Mouse (Mus musculus) midbrain, embryonic 12.5 days (tissue): ENCODE data around the gene Ciita. TPM values are rescaled to one million over a fixed set of nuclear protein-coding genes. Genes with fewer than 3 reads are reported as not detected.
A peak's percentile ranks its signal among the peaks of the same experiment; 100 is the strongest.

Experiments used
- ATAC-seq: fragments of 200-750 bp; cut with Nextera tagmentation; 2 replicates; pipeline ENCODE4 v1.8.0; 2017; ENCODE audit warnings: low read depth, moderate TSS enrichment, moderate library complexity; ENCODE audit not compliant: low FRiP score
- H3K27ac ChIP-seq: fragments of 300-500 bp; sonication (generic); replicated peaks from 2 replicates; pipeline ENCODE4 v1.5.1; 2016; ENCODE audit warnings: mild to moderate bottlenecking
- H3K27me3 ChIP-seq: fragments of 300-500 bp; sonication (generic); 2 replicates; pipeline ENCODE4 v1.6.1; 2016; ENCODE audit warnings: mild to moderate bottlenecking
- H3K36me3 ChIP-seq: fragments of 300-500 bp; sonication (generic); 2 replicates; pipeline ENCODE4 v1.6.1; 2016
- H3K4me1 ChIP-seq: fragments of 300-500 bp; sonication (generic); 2 replicates; pipeline ENCODE4 v1.6.1; 2016
- H3K4me2 ChIP-seq: fragments of 300-500 bp; sonication (generic); replicated peaks from 2 replicates; pipeline ENCODE4 v1.6.1; 2016; ENCODE audit warnings: mild to moderate bottlenecking, moderate library complexity
- H3K4me3 ChIP-seq: fragments of 300-500 bp; sonication (generic); 2 replicates; pipeline ENCODE4 v1.5.1; 2016; ENCODE audit warnings: mild to moderate bottlenecking
- H3K9ac ChIP-seq: fragments of 300-500 bp; sonication (generic); replicated peaks from 2 replicates; pipeline ENCODE4 v1.6.1; 2016; ENCODE audit warnings: mild to moderate bottlenecking, moderate library complexity
- H3K9me3 ChIP-seq: fragments of 300-500 bp; sonication (generic); 2 replicates; pipeline ENCODE4 v1.6.1; 2016; ENCODE audit warnings: mild to moderate bottlenecking
- WGBS: fragments of 180-500 bp; shearing (Covaris S2); methylation state at CpG from one replicate; pipeline ENCODE4 v1.1.7; 2016; 5-methylcytosine and 5-hydroxymethylcytosine counted together
- polyA plus RNA-seq: library from polyadenylated mRNA; unstranded; fragments of >200 nt; fragmentation: Nextera tagmentation; extraction: Ambion mirVana; gene quantifications from 2 replicates; pipeline ENCODE4 v1.2.1, GENCODE M21; 2016

Gene Ciita
- polyA plus RNA-seq, 1 experiment from 2014 or later = 0.46 TPM

- no peaks in the 10 kb centered on the region for H3K27me3 ChIP-seq
- ATAC-seq = no peak
- H3K36me3 ChIP-seq = peaks cover 7% of the 10 kb centered on the region
- no peaks in the 10 kb centered on the region for H3K4me1 ChIP-seq
- WGBS = 89% methylated on average over 4 of the region's 4 CpGs
- no peak overlapping the region for H3K4me2 ChIP-seq
- no peak overlapping the region for H3K27ac ChIP-seq
- no peak overlapping the region for H3K9ac ChIP-seq
- H3K4me3 ChIP-seq = no peak overlapping the region
- H3K9me3 ChIP-seq = no peaks in the 10 kb centered on the region
These were observed 45.2 kb downstream of the Ciita start for GRCm38 (mm10) chr16:10524866-10525609.

- H3K27ac ChIP-seq = no peak overlapping the region
- H3K9me3 ChIP-seq = no peaks in the 10 kb centered on the region
- H3K4me3 ChIP-seq = no peak overlapping the region
- peaks cover 12% of the 10 kb centered on the region for H3K36me3 ChIP-seq
- no peaks in the 10 kb centered on the region for H3K27me3 ChIP-seq
- no peak for ATAC-seq
- WGBS = 69% methylated on average over 2 of the region's 2 CpGs
- no peak overlapping the region for H3K9ac ChIP-seq
- no peak overlapping the region for H3K4me2 ChIP-seq
- no peaks in the 10 kb centered on the region for H3K4me1 ChIP-seq
These were observed 45.7 kb downstream of the Ciita start for GRCm38 (mm10) chr16:10525610-10525980.

- Histone ChIP-seq H3K4me1 (no peaks in the 10 kb centered on the region), H3K27ac (no peak overlapping the region), H3K9me3 (no peaks in the 10 kb centered on the region), H3K27me3 (no peaks in the 10 kb centered on the region), H3K9ac (no peak overlapping the region), H3K4me3 (no peak overlapping the region), H3K4me2 (no peak overlapping the region), H3K36me3 (peaks cover 27% of the 10 kb centered on the region)
- no peak for ATAC-seq
- 86% methylated on average over 6 of the region's 6 CpGs for WGBS
These were observed 47.3 kb downstream of the Ciita start for GRCm38 (mm10) chr16:10527046-10527644.

- Histone ChIP-seq H3K27ac (no peak overlapping the region), H3K9ac (no peak overlapping the region), H3K27me3 (no peaks in the 10 kb centered on the region), H3K4me2 (no peak overlapping the region), H3K4me3 (no peak overlapping the region), H3K36me3 (peaks cover 28% of the 10 kb centered on the region), H3K4me1 (no peaks in the 10 kb centered on the region), H3K9me3 (no peaks in the 10 kb centered on the region)
- 73% methylated on average over 3 of the region's 3 CpGs for WGBS
- no peak for ATAC-seq
These were observed 48.5 kb downstream of the Ciita start for GRCm38 (mm10) chr16:10528382-10528781.

- Histone ChIP-seq H3K4me1 (no peaks in the 10 kb centered on the region), H3K4me2 (no peak overlapping the region), H3K4me3 (no peak overlapping the region), H3K36me3 (peaks cover 28% of the 10 kb centered on the region), H3K27ac (no peak overlapping the region), H3K9me3 (no peaks in the 10 kb centered on the region), H3K27me3 (no peaks in the 10 kb centered on the region), H3K9ac (no peak overlapping the region)
- WGBS = 94% methylated on average over 4 of the region's 4 CpGs
- ATAC-seq = no peak
These were observed 50.3 kb downstream of the Ciita start for GRCm38 (mm10) chr16:10530179-10530578.

- 90% methylated on average over 4 of the region's 4 CpGs for WGBS
- no peak for ATAC-seq
- no peaks in the 10 kb centered on the region for H3K9me3 ChIP-seq
- H3K27me3 ChIP-seq = no peaks in the 10 kb centered on the region
- no peak overlapping the region for H3K27ac ChIP-seq
- no peak overlapping the region for H3K9ac ChIP-seq
- H3K4me2 ChIP-seq = no peak overlapping the region
- H3K4me1 ChIP-seq = no peaks in the 10 kb centered on the region
- H3K36me3 ChIP-seq = peaks cover 34% of the 10 kb centered on the region
- no peak overlapping the region for H3K4me3 ChIP-seq
These were observed 53.9 kb downstream of the Ciita start for GRCm38 (mm10) chr16:10533781-10534180.

- Histone ChIP-seq H3K27ac (no peak overlapping the region), H3K27me3 (no peaks in the 10 kb centered on the region), H3K9ac (no peak overlapping the region), H3K4me2 (no peak overlapping the region), H3K9me3 (no peaks in the 10 kb centered on the region), H3K4me3 (no peak overlapping the region), H3K4me1 (peaks cover 7% of the 10 kb centered on the region; the same call in 1 of the 2 replicates), H3K36me3 (peaks cover 31% of the 10 kb centered on the region)
- 89% methylated on average over 7 of the region's 7 CpGs for WGBS
- no peak for ATAC-seq
These were observed 54.7 kb downstream of the Ciita start for GRCm38 (mm10) chr16:10534567-10534966.

- peaks cover 15% of the 10 kb centered on the region for H3K36me3 ChIP-seq
- ATAC-seq = no peak
- H3K9me3 ChIP-seq = no peaks in the 10 kb centered on the region
- no peak overlapping the region for H3K4me2 ChIP-seq
- H3K9ac ChIP-seq = no peak overlapping the region
- H3K27ac ChIP-seq = no peak overlapping the region
- no peak overlapping the region for H3K4me3 ChIP-seq
- H3K27me3 ChIP-seq = no peaks in the 10 kb centered on the region
- WGBS = 85% methylated on average over 5 of the region's 5 CpGs
- H3K4me1 ChIP-seq = peaks cover 25% of the 10 kb centered on the region
These were observed 56.5 kb downstream of the Ciita start for GRCm38 (mm10) chr16:10536323-10536722.

GRCm38 (mm10) chr16:10536961-10537360 is 57.1 kb downstream of the Ciita start:
- Histone ChIP-seq H3K4me3 (no peak overlapping the region), H3K9ac (no peak overlapping the region), H3K4me1 (peaks cover 31% of the 10 kb centered on the region), H3K4me2 (no peak overlapping the region), H3K27me3 (no peaks in the 10 kb centered on the region), H3K9me3 (no peaks in the 10 kb centered on the region), H3K27ac (no peak overlapping the region), H3K36me3 (peaks cover 9% of the 10 kb centered on the region)
- no peak for ATAC-seq
- WGBS = 83% methylated on average over 3 of the region's 3 CpGs

GRCm38 (mm10) chr16:10540763-10541597 is 61.1 kb downstream of the Ciita start:
- Histone ChIP-seq H3K36me3 (peaks cover 3% of the 10 kb centered on the region; the same call in 1 of the 2 replicates), H3K9me3 (no peaks in the 10 kb centered on the region), H3K27ac (no peak overlapping the region), H3K9ac (peak overlapping the region; percentile 91; the same call in 1 of the 2 replicates), H3K27me3 (no peaks in the 10 kb centered on the region), H3K4me1 (peaks cover 36% of the 10 kb centered on the region), H3K4me3 (peak overlapping the region; percentile 92), H3K4me2 (peak overlapping the region; percentile 81)
- 73% methylated on average over 16 of the region's 16 CpGs for WGBS
- no peak for ATAC-seq

GRCm38 (mm10) chr16:10541598-10541930 is 61.7 kb downstream of the Ciita start:
- peak overlapping the region; percentile 81 for H3K4me2 ChIP-seq
- WGBS = 38% methylated on average over 7 of the region's 7 CpGs
- peak overlapping the region; percentile 91 for H3K9ac ChIP-seq
- H3K27me3 ChIP-seq = no peaks in the 10 kb centered on the region
- H3K36me3 ChIP-seq = no peaks in the 10 kb centered on the region
- no peak overlapping the region for H3K27ac ChIP-seq
- H3K4me1 ChIP-seq = peaks cover 42% of the 10 kb centered on the region
- no peak for ATAC-seq
- peak overlapping the region; percentile 92 for H3K4me3 ChIP-seq
- H3K9me3 ChIP-seq = no peaks in the 10 kb centered on the region

- H3K9ac ChIP-seq = peak overlapping the region; percentile 91
- H3K27ac ChIP-seq = peak overlapping the region; percentile 87
- ATAC-seq = 0 out of 2 replicates have a peak, but pooled peaks have one; percentile 4
- H3K4me2 ChIP-seq = peak overlapping the region; percentile 81
- H3K9me3 ChIP-seq = no peaks in the 10 kb centered on the region
- 2% methylated on average over 22 of the region's 22 CpGs for WGBS
- peak overlapping the region; percentile 92 for H3K4me3 ChIP-seq
- no peaks in the 10 kb centered on the region for H3K27me3 ChIP-seq
- no peaks in the 10 kb centered on the region for H3K36me3 ChIP-seq
- H3K4me1 ChIP-seq = peaks cover 47% of the 10 kb centered on the region
These were observed 62.4 kb downstream of the Ciita start for GRCm38 (mm10) chr16:10542266-10542665.
